Mouse (Mus musculus) stomach, embryonic 14.5 days (tissue): Measurements from ENCODE around the gene Dagla. TPM values are rescaled to one million over a fixed set of nuclear protein-coding genes. Genes with fewer than 3 reads are reported as not detected.

Experiments
- ATAC-seq: fragments of 200-750 bp; cut with Nextera tagmentation; 2 replicates; pipeline ENCODE4 v1.8.0; 2017; ENCODE audit warnings: low read depth, moderate TSS enrichment; ENCODE audit not compliant: insufficient number of reproducible peaks, insufficient read depth, low FRiP score
- H3K27ac ChIP-seq: fragments of 300-500 bp; sonication (generic); 2 replicates; pipeline ENCODE4 v1.5.1; 2014; ENCODE audit warnings: mild to moderate bottlenecking, low read length, moderate library complexity, mixed read lengths
- H3K27me3 ChIP-seq: fragments of 300-500 bp; sonication (generic); 2 replicates; pipeline ENCODE4 v1.6.1; 2014; ENCODE audit warnings: low read length, control low read depth, mixed read lengths; ENCODE audit not compliant: control insufficient read depth, insufficient read depth
- H3K36me3 ChIP-seq: fragments of 300-500 bp; sonication (generic); 2 replicates; pipeline ENCODE4 v1.6.1; 2014; ENCODE audit warnings: mild to moderate bottlenecking, control low read depth, low read length, moderate library complexity, mixed read lengths; ENCODE audit not compliant: control insufficient read depth, insufficient read depth
- H3K4me1 ChIP-seq: fragments of 300-500 bp; sonication (generic); 2 replicates; pipeline ENCODE4 v1.6.1; 2014; ENCODE audit warnings: low read length, control low read depth, mixed read lengths; ENCODE audit not compliant: control insufficient read depth, insufficient read depth
- H3K4me2 ChIP-seq: fragments of 300-500 bp; sonication (generic); replicated peaks from 2 replicates; pipeline ENCODE4 v1.6.1; 2014; ENCODE audit warnings: low read depth, low read length, control low read depth
- H3K4me3 ChIP-seq: fragments of 300-500 bp; sonication (generic); 2 replicates; pipeline ENCODE4 v1.5.1; 2014; ENCODE audit warnings: low read depth, low read length, control low read depth
- H3K9ac ChIP-seq: fragments of 300-500 bp; sonication (generic); replicated peaks from 2 replicates; pipeline ENCODE4 v1.6.1; 2014; ENCODE audit warnings: low read depth, mild to moderate bottlenecking, control low read depth, low read length, moderate library complexity, mixed read lengths
- H3K9me3 ChIP-seq: fragments of 300-500 bp; sonication (generic); 2 replicates; pipeline ENCODE4 v1.6.1; 2016; ENCODE audit warnings: low read depth, low read length, control low read depth; ENCODE audit not compliant: control insufficient read depth
- WGBS: fragments of 180-500 bp; shearing (Covaris S2); extraction: QIAGEN DNeasy Blood & Tissue Kit; methylation state at CpG from one replicate; pipeline ENCODE4 v1.1.7; 2014; 5-methylcytosine and 5-hydroxymethylcytosine counted together
- polyA plus RNA-seq: library from polyadenylated mRNA; unstranded; fragments of >200 nt; fragmentation: Nextera tagmentation; extraction: Ambion mirVana; gene quantifications from 2 replicates; pipeline ENCODE4 v1.2.1, GENCODE M21; 2014

Gene Dagla
- polyA plus RNA-seq, 1 experiment from 2014 or later, result 2.9 TPM

DNA sequence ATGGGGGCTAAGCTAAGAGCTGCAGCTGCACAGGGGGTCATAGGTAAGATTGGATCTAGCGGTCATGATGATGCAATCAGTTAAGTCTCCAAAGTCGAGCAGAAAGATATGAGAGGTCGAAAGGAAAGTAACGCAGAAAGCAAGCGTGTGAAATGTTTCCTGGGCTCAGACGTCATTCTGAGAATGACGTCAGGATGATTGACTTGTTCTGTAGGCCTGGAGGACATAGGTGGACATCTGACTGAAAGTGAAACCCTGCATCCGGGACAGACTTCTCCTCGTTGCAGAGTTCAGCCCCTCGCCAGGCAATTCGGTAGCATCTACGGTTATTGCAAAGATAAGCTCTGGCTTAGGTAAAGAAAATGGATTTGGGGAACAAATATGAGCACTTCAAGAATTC, 963 bp upstream of the Dagla start:
- ATAC-seq, result no peak
- Histone ChIP-seq H3K4me3 (no peak overlapping the region), H3K27me3 (no peaks in the 10 kb centered on the region), H3K4me1 (peaks cover 18% of the 10 kb centered on the region), H3K4me2 (no peak overlapping the region), H3K27ac (no peak overlapping the region), H3K9ac (no peak overlapping the region), H3K36me3 (no peaks in the 10 kb centered on the region), H3K9me3 (no peaks in the 10 kb centered on the region)
- WGBS, result 68% methylated on average over 12 of the region's 12 CpGs

DNA sequence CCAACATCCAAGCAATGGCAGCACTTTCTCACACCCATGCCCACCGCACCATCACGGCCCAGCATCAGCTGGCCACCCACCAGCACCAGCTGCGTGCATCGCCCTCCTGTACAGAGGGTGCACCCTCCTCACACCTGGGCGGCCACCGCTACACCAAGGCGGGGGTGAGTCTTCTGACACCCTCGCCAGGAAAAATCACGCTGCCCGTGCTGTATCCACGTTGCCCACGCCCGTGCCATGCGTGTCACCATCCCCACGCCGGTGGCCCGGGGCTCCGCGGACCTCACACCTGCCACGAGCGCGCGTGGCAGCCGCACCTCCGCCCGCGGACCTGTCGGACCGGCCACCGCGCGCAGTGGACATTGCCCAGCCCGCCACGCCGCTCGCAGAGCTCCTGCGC, 282 bp downstream of the Dagla start:
- Histone ChIP-seq H3K36me3 (no peaks in the 10 kb centered on the region), H3K4me2 (peak overlapping the region; percentile 96), H3K27me3 (no peaks in the 10 kb centered on the region), H3K9me3 (no peaks in the 10 kb centered on the region), H3K27ac (no peak overlapping the region), H3K4me3 (peak overlapping the region; percentile 70), H3K4me1 (peaks cover 18% of the 10 kb centered on the region), H3K9ac (peak overlapping the region; percentile 56)
- peak; percentile 61 for ATAC-seq
- 8% methylated on average over 37 of the region's 37 CpGs for WGBS

DNA sequence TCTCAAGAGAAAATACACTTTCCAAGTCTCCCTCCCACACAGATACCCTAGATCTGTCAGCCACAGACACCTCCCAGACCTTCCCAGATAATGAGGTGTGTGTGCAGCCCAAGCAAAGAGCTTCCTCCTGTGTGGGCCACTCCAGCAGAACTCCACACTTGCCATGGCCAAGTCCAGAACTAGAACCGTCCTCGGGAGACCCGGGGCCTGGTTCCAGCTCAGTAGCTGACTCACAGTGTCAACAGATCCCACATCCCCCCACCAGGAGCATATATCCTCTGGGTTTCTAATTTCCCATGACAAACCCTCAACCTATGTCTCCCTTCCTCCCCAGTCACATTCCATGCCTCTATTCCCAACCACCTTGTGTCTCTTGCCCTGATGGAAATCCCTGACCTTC, 1.8 kb downstream of the Dagla start:
- peaks cover 15% of the 10 kb centered on the region for H3K4me1 ChIP-seq
- H3K4me2 ChIP-seq, result no peak overlapping the region
- WGBS, result 83% methylated on average over 3 of the region's 3 CpGs

DNA sequence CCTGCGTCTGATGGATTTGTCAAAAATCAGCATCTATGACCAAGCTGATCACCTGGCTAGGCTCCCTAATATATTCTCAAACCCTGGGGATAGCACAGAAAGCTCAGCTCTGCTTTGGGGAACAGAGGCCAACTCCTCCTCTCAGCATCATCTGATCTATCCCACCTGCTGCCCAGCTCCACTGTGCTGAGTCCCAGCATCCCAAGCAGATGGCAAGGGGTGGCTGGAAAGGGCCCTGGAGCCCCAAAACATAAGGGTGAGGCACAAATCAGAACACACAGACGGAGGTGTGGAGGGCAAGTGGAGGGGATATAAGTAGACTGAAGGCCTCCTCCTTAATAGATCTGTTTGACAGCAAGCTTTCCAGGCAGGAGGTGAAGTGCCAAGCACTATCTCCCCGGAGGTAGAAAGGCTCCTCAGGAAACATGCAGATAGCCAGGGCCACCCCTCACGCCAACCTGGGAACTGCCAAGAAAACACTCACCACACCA, 2.8 kb downstream of the Dagla start:
- H3K27me3 ChIP-seq, result no peaks in the 10 kb centered on the region
- ATAC-seq, result no peak
- H3K9me3 ChIP-seq, result no peaks in the 10 kb centered on the region
- H3K4me3 ChIP-seq, result no peak overlapping the region
- no peak overlapping the region for H3K4me2 ChIP-seq
- no peak overlapping the region for H3K9ac ChIP-seq
- no peaks in the 10 kb centered on the region for H3K36me3 ChIP-seq
- no peak overlapping the region for H3K27ac ChIP-seq
- H3K4me1 ChIP-seq, result peaks cover 21% of the 10 kb centered on the region
- WGBS, result 63% methylated on average over 4 of the region's 4 CpGs

More for the DNA sequence above, 1.8 kb downstream of the Dagla start:
- Histone ChIP-seq H3K9ac (no peak overlapping the region), H3K9me3 (no peaks in the 10 kb centered on the region), H3K4me3 (no peak overlapping the region), H3K36me3 (no peaks in the 10 kb centered on the region), H3K27me3 (no peaks in the 10 kb centered on the region), H3K27ac (no peak overlapping the region)
- ATAC-seq, result no peak

DNA sequence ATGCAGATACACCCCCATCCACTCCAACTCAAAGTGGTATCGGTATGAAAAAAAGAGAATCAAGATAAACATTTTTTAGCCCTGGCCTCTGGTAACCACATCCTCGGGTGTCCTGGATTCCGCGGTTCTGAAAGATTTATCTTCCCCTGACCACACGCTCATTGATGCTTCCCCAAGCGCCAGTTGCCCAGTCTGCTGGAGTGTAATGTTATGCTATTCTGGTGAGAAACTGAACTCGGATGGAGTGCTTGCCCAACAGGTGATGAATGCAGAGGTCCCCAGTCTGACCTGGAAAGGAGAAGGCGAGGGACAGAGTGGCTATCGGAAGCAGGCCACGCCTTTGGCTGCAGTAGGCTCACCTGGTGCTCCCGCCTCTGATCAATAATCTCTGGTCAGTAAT, 3.4 kb downstream of the Dagla start:
- no peaks in the 10 kb centered on the region for H3K36me3 ChIP-seq
- H3K9ac ChIP-seq, result no peak overlapping the region
- no peak overlapping the region for H3K27ac ChIP-seq
- no peaks in the 10 kb centered on the region for H3K27me3 ChIP-seq
- no peak overlapping the region for H3K4me2 ChIP-seq
- WGBS, result 48% methylated on average over 11 of the region's 11 CpGs
- H3K4me3 ChIP-seq, result no peak overlapping the region
- no peak for ATAC-seq
- no peaks in the 10 kb centered on the region for H3K9me3 ChIP-seq
- H3K4me1 ChIP-seq, result peaks cover 27% of the 10 kb centered on the region

DNA sequence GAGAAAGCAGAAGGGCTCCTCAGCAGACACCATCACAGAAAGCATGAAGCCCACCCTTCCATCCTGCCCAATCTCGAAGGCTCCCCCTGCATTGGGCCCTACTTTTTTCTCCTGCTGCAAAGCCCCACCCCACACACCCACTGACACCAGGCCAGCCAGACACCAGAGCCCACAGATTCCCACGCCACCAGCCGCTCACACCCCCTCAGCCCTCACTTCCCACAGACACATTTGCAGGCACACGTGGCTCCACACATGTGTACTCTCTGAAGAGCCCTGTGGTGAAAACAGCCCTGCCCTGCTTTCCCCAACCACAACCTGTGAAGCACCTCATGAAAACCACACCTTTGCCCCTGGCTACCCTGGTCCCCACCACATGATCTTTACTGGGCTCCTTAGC, 3.9 kb downstream of the Dagla start:
- H3K36me3 ChIP-seq, result no peaks in the 10 kb centered on the region
- H3K27ac ChIP-seq, result no peak overlapping the region
- no peaks in the 10 kb centered on the region for H3K9me3 ChIP-seq
- H3K4me3 ChIP-seq, result no peak overlapping the region
- ATAC-seq, result no peak
- peaks cover 32% of the 10 kb centered on the region for H3K4me1 ChIP-seq
- H3K4me2 ChIP-seq, result no peak overlapping the region
- H3K27me3 ChIP-seq, result no peaks in the 10 kb centered on the region
- 77% methylated on average over 4 of the region's 4 CpGs for WGBS
- no peak overlapping the region for H3K9ac ChIP-seq

DNA sequence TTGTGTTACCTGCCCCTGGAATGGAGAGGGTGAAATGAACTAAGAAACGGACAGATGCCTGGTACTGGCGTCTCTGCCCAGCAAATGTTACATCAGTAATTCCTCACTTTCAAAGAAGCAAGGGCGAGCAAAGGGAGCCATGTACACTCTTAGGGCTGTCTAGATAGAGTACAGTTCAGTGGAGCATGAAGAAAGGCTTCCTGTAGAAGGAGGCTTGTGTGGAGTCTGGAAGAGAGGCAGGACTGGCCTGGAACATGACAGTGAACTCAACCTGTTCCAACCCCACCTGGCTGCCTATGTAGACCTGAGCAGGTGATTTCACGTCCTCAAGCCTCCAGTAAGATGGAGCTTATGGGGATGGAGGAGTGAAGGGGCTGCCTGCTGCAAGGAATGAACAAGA, 6.4 kb downstream of the Dagla start:
- Histone ChIP-seq H3K36me3 (no peaks in the 10 kb centered on the region), H3K9ac (no peak overlapping the region), H3K4me3 (no peak overlapping the region), H3K9me3 (no peaks in the 10 kb centered on the region), H3K4me1 (peaks cover 38% of the 10 kb centered on the region), H3K4me2 (no peak overlapping the region), H3K27ac (no peak overlapping the region), H3K27me3 (no peaks in the 10 kb centered on the region)
- ATAC-seq, result no peak
- WGBS, result 65% methylated on average over 4 of the region's 4 CpGs

DNA sequence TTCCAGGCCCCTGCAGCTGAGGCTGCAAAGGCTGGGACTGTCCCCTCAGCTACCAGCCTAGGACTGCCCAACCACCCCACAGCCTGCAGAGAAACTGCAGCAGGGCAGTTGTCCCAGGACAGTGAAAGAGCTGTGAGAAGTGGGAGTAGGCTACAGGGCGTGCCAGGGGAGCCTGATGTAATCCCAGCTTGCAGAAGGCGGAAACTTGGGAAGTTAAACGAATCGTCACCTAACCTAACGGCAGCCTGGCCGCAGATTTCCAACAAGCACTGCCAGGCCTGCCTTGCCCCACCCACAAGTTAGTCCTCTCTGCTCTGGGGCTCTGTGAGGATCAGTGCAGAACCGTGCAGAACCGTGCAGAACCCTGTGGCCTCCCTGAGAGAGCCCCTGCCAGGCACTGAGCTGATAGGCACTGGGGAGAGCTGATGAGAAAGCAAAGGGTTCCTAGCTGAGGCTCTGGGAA, 7.6 kb downstream of the Dagla start:
- Histone ChIP-seq H3K4me1 (peaks cover 43% of the 10 kb centered on the region), H3K27me3 (no peaks in the 10 kb centered on the region), H3K4me3 (no peak overlapping the region), H3K9ac (0 out of 2 replicates have a peak overlapping the region, but pooled peaks have one; percentile 1), H3K9me3 (no peaks in the 10 kb centered on the region), H3K36me3 (no peaks in the 10 kb centered on the region), H3K4me2 (peak overlapping the region; percentile 14; the same call in 1 of the 2 replicates), H3K27ac (peak overlapping the region; percentile 82)
- peak; percentile 72 for ATAC-seq
- WGBS, result 9% methylated on average over 8 of the region's 8 CpGs

DNA sequence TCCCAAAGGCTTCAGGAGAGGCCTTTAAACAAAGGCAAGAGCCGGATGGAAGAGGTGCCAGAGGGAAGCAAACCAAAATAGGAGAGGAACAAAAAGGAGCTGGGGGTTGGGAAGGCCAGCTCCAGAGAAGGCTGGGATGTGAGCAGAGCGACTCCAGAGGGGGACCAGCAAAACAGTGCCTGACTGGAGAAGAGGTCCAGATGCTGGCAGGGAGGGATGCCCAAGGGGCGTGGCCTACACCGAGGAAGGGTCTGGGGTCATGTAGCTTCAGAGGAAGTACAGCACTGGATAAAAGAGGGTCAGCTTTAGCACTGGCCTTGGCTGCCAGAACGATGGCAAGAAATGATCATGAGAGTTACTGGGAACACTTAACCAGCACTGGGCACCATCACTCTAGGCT, 8.4 kb downstream of the Dagla start:
- whole genome bisulfite sequencing, result 17% methylated on average over 5 of the region's 5 CpGs
- Histone ChIP-seq H3K27me3 (no peaks in the 10 kb centered on the region), H3K4me2 (no peak overlapping the region), H3K4me1 (peaks cover 51% of the 10 kb centered on the region), H3K9me3 (no peaks in the 10 kb centered on the region), H3K27ac (peak overlapping the region; percentile 82), H3K36me3 (no peaks in the 10 kb centered on the region), H3K9ac (no peak overlapping the region), H3K4me3 (no peak overlapping the region)
- 0 out of 2 replicates have a peak, but pooled peaks have one; percentile 16 for ATAC-seq
